Mouse (Mus musculus) embryonic fibroblast, embryonic 13.5 days (primary cell): Measurements from ENCODE around the gene Pde8b. TPM values are rescaled to one million over a fixed set of nuclear protein-coding genes. Genes with fewer than 3 reads are reported as not detected.

Source experiments
- H3K27ac ChIP-seq: 2 replicates; pipeline ENCODE4 v1.5.1; 2012; ENCODE audit warnings: low read length, control low read depth, inconsistent platforms; ENCODE audit not compliant: insufficient read depth
- H3K4me1 ChIP-seq: 2 replicates; pipeline ENCODE4 v1.6.1; 2011; ENCODE audit warnings: low read length; ENCODE audit not compliant: control insufficient read depth, insufficient read depth
- H3K4me3 ChIP-seq: 2 replicates; pipeline ENCODE4 v1.5.1; 2011; ENCODE audit warnings: mild to moderate bottlenecking, control low read depth, low read length; ENCODE audit not compliant: insufficient read depth
- CTCF ChIP-seq: IDR thresholded peaks from 2 replicates; pipeline ENCODE4 v1.5.1; 2011; ENCODE audit warnings: mild to moderate bottlenecking, control low read depth, low read length, moderate library complexity, borderline replicate concordance; ENCODE audit not compliant: insufficient read depth
- POLR2A ChIP-seq: IDR thresholded peaks from 2 replicates; pipeline ENCODE4 v1.6.1; 2011; ENCODE audit warnings: low read depth, mild to moderate bottlenecking, control low read depth, low read length, moderate library complexity
- polyA plus RNA-seq: library from polyadenylated mRNA; stranded (reverse); fragments of >200 nt; gene quantifications from 2 replicates; pipeline ENCODE4 v1.2.4, GENCODE M21; 2011; ENCODE audit warnings: low read depth; ENCODE audit not compliant: missing spikeins, insufficient read length

The Pde8b gene
- polyA plus RNA-seq, 1 experiment = 21.7 TPM

DNA sequence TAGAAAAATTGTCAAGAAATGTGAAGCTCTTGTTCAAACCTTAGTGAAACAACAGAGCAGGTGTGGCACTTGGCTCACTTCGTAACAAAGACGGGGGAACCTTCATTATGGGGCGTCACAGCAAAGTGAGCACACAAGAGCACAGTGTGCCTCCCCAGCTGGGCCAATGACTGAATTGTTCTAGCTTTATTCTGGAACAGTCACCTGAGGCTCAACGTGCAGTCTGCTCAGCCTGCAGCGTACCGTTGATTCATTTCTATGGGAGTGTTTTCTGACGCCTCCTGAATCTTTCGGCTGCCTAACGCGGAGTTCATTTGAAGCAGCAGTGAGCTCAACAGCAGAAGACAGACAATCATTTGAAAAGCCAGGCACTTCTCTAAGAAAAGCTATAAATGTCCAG, 154.3 kb downstream of the Pde8b start:
- TF ChIP-seq CTCF (no peak), POLR2A (no peak)
- H3K4me3 ChIP-seq = no peak overlapping the region
- H3K4me1 ChIP-seq = no peaks in the 10 kb centered on the region
- H3K27ac ChIP-seq = no peak overlapping the region

DNA sequence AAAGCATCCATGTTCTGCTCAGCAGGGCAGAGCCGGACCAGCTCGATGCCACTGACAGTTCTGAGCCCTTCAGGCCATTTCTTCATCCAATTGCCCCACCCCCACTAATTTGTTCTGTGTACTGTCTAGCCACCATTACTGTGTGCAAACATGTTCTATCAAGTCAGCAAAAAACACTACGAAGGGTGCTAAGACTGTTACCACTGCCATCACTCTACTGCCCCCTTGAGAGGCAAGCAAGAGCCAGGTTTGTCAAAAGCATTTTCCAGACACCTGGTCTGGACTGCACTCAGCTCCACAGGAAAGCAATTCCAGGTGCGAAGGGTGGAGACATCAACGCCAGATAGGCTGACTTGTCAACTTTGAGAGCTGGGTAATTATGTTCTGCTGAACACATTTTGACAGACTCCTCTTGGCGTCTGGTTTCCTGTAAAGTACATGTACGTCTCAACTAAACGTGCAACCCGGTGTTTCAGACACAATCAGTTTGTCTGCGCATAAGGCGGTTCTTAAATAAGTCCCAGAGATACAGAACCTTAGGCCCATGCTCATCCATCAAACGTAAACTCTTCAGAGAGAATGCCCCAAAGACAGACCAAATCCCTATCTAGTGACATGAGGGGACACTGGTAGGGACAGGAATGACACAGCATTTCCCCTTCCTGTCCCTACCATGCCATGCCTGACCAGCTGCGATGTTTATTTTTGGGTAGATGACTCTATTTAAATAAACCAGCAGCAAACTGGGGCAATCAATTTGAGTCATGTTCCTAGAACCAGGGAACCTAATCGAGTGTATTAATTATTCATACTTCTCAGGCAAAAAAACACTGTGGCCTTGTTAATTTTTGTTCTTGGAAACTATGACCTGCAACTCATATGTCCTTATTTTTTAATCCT, 158.3 kb downstream of the Pde8b start:
- H3K27ac ChIP-seq = no peak overlapping the region
- TF ChIP-seq CTCF (no peak), POLR2A (no peak)
- no peak overlapping the region for H3K4me3 ChIP-seq
- no peaks in the 10 kb centered on the region for H3K4me1 ChIP-seq

DNA sequence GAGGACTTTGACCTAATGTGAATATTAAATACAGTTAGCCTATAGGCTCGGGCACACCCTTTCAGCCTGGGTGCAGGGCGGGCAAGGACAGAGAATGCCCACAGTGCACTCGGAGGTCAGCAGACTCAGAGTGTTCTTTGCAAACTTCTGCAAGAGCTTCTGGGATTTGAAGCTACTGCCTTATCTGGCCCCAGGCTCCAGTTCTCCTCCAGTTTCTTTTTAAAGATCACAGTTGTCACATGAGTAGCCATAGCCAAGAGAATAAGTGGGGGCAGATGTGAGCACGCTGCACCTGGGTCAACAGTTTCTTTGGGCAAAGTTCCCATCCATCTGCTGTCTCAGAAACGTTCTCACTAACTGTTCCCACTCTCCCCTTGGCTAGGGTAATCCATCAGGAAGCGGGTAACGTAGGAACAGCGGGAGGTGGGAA, 162.8 kb downstream of the Pde8b start:
- TF ChIP-seq CTCF (no peak), POLR2A (no peak)
- H3K27ac ChIP-seq = no peak overlapping the region
- no peaks in the 10 kb centered on the region for H3K4me1 ChIP-seq
- H3K4me3 ChIP-seq = no peak overlapping the region

DNA sequence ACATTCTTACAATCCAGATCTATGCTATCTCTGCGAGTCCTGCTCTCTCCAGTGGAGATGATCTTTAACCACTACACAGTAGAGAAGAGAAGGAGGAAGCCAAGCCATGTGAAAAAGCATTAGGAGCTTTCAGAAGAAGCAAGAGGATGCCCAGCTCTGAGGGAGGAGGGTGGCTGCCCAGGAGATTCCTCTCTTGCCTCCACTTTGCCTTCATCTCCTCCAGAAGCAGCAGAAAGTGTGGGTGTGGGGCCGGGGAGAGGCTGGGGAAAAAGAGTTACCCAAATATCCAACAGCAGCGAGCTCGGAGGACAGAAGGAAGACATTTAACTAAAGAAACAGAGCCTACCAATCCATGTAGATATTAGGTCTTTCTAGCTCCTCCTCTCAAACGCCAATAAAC, 164.1 kb downstream of the Pde8b start:
- TF ChIP-seq POLR2A (no peak), CTCF (no peak)
- Histone ChIP-seq H3K4me3 (no peak overlapping the region), H3K27ac (no peak overlapping the region), H3K4me1 (no peaks in the 10 kb centered on the region)

DNA sequence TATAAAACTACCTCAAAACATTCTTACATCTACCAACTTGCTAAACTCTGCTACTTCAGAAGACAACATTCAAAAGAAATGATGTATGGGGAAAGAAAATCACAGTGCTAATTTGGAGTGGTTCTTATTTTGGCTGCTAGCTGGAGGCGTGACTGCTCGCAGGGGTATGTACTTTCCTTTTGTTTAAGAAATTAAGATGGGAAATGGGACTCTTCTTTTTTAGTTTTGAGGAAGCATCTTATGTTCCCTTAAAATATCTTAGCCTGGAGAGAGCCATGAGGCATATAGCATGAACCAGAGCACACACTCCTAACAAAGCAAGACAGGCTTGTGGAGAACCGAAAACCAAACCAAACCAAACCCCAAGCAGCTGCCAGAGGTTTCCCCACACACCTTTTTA, 167.5 kb downstream of the Pde8b start:
- Histone ChIP-seq H3K27ac (no peak overlapping the region), H3K4me1 (no peaks in the 10 kb centered on the region), H3K4me3 (no peak overlapping the region)
- no peak for TF ChIP-seq CTCF
- no peak for TF ChIP-seq POLR2A

GRCm38 (mm10) chr13:95081082-95081481, 169.1 kb downstream of the Pde8b start:
- TF ChIP-seq POLR2A (no peak), CTCF (no peak)
- H3K4me1 ChIP-seq = no peaks in the 10 kb centered on the region
- no peak overlapping the region for H3K27ac ChIP-seq

DNA sequence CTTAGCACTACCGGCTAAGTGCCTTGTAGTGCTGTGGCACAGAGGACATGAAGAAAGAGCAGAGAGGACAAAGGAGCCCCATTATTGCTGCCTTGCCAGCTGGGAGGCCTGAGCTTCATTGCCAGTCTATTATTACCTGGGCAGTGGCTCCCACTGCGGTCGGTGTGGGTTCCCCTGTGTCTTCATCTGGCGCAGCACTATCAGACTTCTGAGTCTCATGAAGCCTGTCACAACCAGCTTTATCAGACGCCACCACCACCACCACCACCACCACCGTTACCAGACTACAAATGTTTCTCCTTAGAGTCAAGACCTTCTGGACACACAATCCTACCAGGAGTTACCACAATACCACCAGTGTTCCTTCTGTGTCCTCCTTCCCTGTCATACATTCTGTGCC, 171.6 kb downstream of the Pde8b start:
- TF ChIP-seq POLR2A = no peak
- no peak for TF ChIP-seq CTCF
- H3K27ac ChIP-seq = no peak overlapping the region
- H3K4me1 ChIP-seq = no peaks in the 10 kb centered on the region
- no peak overlapping the region for H3K4me3 ChIP-seq

More at GRCm38 (mm10) chr13:95081082-95081481, 169.1 kb downstream of the Pde8b start:
- H3K4me3 ChIP-seq = no peak overlapping the region

GRCm38 (mm10) chr13:95077688-95078087, 172.4 kb downstream of the Pde8b start:
- no peak overlapping the region for H3K4me3 ChIP-seq
- H3K27ac ChIP-seq = no peak overlapping the region
- no peaks in the 10 kb centered on the region for H3K4me1 ChIP-seq
- TF ChIP-seq POLR2A (no peak), CTCF (no peak)

GRCm38 (mm10) chr13:95076142-95076541, 174.0 kb downstream of the Pde8b start:
- TF ChIP-seq CTCF (no peak), POLR2A (no peak)
- H3K4me1 ChIP-seq = no peaks in the 10 kb centered on the region
- H3K4me3 ChIP-seq = no peak overlapping the region
- H3K27ac ChIP-seq = no peak overlapping the region

- Histone ChIP-seq H3K4me1 (no peaks in the 10 kb centered on the region), H3K27ac (no peak overlapping the region), H3K4me3 (no peak overlapping the region)
- TF ChIP-seq CTCF (no peak), POLR2A (no peak)
Measured at GRCm38 (mm10) chr13:95073445-95074172, 176.5 kb downstream of the Pde8b start.
